Mouse (Mus musculus) liver, adult 2 months (tissue): Measurements from ENCODE around the gene Naaladl2.

Experiments
- CTCF ChIP-seq: fragments of 200-500 bp; IDR thresholded peaks from 2 replicates; pipeline ENCODE4 v1.5.1; 2011; ENCODE audit warnings: low read depth, low read length, control low read depth
- POLR2A ChIP-seq: fragments of 200-500 bp; IDR thresholded peaks from 2 replicates; pipeline ENCODE4 v1.6.1; 2011; ENCODE audit warnings: low read length, control low read depth; ENCODE audit not compliant: insufficient read depth; ENCODE audit errors: extremely low read depth

DNA sequence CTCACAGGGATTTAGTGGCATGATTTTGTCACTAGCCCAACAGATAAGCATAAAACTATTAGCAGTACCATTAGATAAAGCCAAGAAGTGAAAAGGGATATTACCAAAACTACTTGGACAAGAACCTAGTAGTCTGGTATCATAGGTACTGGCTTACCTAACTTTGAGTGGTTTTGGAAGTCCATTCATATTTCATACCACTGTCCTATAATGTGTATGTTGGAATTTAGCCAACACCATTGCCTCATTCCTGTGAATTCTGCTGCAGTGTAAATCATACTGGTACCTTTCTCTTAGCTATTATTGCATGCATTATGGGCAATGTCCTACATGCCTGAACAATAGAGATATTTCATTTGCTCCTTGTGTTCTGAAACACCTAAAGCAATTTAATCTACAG, 977.5 kb downstream of the Naaladl2 start:
- TF ChIP-seq CTCF (no peak), POLR2A (no peak)
